Mouse (Mus musculus): ENCODE results near the gene Btg2. TPM values are rescaled to one million over a fixed set of nuclear protein-coding genes. Genes with fewer than 3 reads are reported as not detected.

Btg2 gene
- polyA plus RNA-seq, 1 experiment from 2014 or later, result 38.6 TPM

DNA sequence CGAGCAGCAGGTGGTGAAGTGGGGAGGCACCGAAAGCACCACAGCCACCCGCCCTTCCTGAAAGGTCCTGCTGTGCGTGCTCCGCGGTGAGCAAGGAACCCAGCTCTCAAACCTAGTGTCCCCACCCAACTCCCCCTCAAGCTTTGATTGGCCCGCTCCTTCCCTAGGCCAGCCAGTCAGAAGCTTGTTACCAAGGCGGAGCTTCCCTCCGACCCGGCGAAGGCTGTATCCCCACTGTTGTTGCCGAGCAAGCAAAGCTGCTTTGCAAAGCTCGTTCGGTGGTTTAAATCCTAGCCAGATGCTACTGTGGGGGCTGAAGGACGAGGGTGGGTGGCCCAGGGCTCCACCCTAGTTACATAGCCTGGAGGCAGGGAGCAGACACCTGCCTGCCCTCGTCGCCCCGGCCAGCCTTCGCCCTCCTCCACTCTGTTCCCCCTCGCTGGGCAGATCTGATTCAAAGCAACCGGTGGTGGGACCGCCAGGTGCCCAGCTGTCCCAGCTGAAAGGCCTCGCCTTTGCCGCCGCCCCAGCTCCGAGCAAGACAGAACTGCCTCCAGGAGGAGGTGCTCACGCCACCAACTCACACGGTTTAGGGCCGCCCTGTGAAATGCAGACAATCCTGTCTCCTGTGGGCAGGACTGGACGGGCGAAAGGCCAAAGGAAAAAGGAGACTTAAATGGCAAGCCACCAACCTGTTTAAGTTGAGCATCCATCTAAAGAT lies 17.9 kb downstream of the Btg2 start:
- H3K9ac ChIP-seq (ENCODE audit: low read depth, low read length), result peak overlapping the region; percentile 50
- no peaks in the 10 kb centered on the region for H3K9me3 ChIP-seq (ENCODE audit: control insufficient read depth, low read length)
- WGBS, result 5% methylated on average over 31 of the region's 31 CpGs
- ATAC-seq (replicated peaks; ENCODE audit: low FRiP score) (peak; percentile 95), DNase-seq (ENCODE audit: low spot score) (peak; percentile 82)
- peak overlapping the region; percentile 88 for H3K27ac ChIP-seq (ENCODE audit: low read depth, low read length)
- H3K36me3 ChIP-seq (ENCODE audit: control insufficient read depth, insufficient read depth, low read length), result no peaks in the 10 kb centered on the region
- peak overlapping the region; percentile 79 for H3K4me2 ChIP-seq
- H3K4me1 ChIP-seq (replicated peaks; ENCODE audit: control insufficient read depth, insufficient read depth, low read length), result peaks cover 57% of the 10 kb centered on the region
- H3K4me3 ChIP-seq (ENCODE audit: low read depth, low read length), result peak overlapping the region; percentile 42
- H3K27me3 ChIP-seq (replicated peaks; ENCODE audit: control insufficient read depth, insufficient read depth, low read length), result peaks cover 12% of the 10 kb centered on the region

DNA sequence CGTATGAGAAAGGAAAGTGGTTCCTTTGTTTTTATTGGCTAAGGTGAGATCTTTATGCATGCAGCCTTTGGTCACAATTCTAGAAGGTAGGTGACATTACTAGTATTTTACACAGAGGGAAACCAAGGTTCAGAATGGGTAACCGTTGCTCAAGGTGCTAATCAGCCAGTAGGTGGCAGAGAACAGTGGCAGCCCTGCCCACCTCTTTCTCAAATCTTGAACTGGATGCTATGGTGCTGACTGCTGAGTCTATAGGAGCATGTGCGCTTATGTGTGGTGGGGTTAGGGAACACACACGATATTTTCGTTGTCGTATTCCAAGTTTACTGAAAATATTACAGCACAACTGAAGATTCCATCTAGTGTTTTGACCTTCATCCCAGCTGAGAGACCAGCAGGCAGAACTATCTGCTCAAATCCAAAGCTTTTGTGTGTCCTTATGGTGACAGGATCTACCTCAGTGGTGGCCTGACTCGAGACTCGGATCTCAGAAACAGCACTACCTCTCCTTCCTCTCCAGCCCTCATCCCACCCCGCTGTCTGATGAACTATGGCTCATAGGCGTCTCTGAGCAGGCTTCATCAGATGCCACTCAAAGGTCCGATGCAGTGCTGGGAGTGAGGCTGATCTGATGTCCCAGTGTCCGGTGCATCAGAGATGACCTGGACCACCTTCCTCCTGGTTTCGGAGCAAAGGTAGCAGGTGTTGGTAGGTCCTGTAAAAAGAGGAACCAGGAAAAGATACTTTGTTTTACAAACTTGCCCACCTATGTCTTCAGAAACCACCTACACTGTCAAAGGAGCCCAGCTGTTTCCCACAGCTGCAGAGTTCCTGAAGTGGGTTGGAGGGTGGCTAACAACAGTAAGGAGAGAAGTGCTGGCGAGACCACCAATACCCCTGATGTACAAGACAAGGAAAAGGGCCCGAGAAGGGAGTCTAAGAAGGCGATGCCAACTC lies 18.9 kb downstream of the Btg2 start:
- H3K9me3 ChIP-seq (ENCODE audit: control insufficient read depth, low read length), result no peaks in the 10 kb centered on the region
- H3K36me3 ChIP-seq (ENCODE audit: control insufficient read depth, insufficient read depth, low read length), result no peaks in the 10 kb centered on the region
- ATAC-seq (replicated peaks; ENCODE audit: low FRiP score) (no peak), DNase-seq (ENCODE audit: low spot score) (no peak)
- H3K4me1 ChIP-seq (replicated peaks; ENCODE audit: control insufficient read depth, insufficient read depth, low read length), result peaks cover 57% of the 10 kb centered on the region
- H3K27me3 ChIP-seq (replicated peaks; ENCODE audit: control insufficient read depth, insufficient read depth, low read length), result peaks cover 12% of the 10 kb centered on the region
- peak overlapping the region; percentile 42 for H3K4me3 ChIP-seq (ENCODE audit: low read depth, low read length)
- 66% methylated on average over 16 of the region's 16 CpGs for WGBS
- peak overlapping the region; percentile 50; the same call in 1 of the 2 replicates for H3K9ac ChIP-seq (ENCODE audit: low read depth, low read length)
- H3K27ac ChIP-seq (ENCODE audit: low read depth, low read length), result peak overlapping the region; percentile 88; the same call in 1 of the 2 replicates
- peak overlapping the region; percentile 79 for H3K4me2 ChIP-seq

DNA sequence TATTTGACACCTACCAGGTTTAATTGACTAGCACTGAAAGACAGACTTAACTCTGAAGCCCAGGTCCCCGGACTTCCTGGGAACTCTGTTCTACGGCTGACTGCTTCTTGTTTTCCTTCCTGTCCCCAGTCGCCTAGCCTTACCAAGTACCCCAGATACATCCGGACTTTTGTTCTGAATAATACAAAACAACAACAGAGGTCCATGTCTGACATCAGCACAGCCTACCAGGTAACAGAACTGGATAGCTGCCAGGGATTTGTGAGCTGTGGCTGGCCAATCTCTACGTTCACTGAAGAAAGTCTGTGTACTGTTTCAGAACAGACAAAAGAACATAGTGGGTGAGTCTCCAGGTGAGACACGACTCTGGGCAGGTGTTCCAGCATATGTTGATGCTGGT lies 20.1 kb downstream of the Btg2 start:
- Histone ChIP-seq H3K27ac (ENCODE audit: low read depth, low read length) (no peak overlapping the region), H3K4me2 (no peak overlapping the region), H3K27me3 (replicated peaks; ENCODE audit: control insufficient read depth, insufficient read depth, low read length) (peaks cover 12% of the 10 kb centered on the region; the same call in 1 of the 2 replicates), H3K9ac (ENCODE audit: low read depth, low read length) (no peak overlapping the region), H3K9me3 (ENCODE audit: control insufficient read depth, low read length) (no peaks in the 10 kb centered on the region), H3K4me3 (ENCODE audit: low read depth, low read length) (no peak overlapping the region), H3K36me3 (ENCODE audit: control insufficient read depth, insufficient read depth, low read length) (no peaks in the 10 kb centered on the region), H3K4me1 (replicated peaks; ENCODE audit: control insufficient read depth, insufficient read depth, low read length) (peaks cover 51% of the 10 kb centered on the region)
- 65% methylated on average over 6 of the region's 6 CpGs for WGBS
- DNase-seq (ENCODE audit: low spot score) (no peak), ATAC-seq (replicated peaks; ENCODE audit: low FRiP score) (no peak)

DNA sequence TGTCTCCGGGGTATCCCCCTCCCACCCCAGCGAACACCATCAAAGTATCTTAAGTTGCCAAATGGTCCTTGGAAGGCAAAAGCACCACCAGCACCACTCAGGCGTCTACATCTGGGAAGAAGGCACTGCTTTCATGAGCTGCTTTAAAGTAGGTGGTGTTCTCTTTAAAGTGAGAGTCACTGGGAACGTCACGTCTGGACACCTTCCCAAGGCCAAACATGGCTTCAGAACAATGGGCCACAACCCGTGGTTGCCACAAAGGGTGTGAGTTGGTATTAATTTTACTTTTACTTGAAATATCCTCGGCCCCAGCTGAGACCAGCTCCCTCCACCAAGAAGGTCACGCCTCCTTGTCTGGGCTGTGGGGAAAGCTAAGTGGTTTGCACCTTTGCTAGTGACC lies 21.2 kb downstream of the Btg2 start:
- WGBS, result 73% methylated on average over 8 of the region's 8 CpGs
- DNase-seq (ENCODE audit: low spot score), result no peak
- ATAC-seq (replicated peaks; ENCODE audit: low FRiP score), result no peak
- peaks cover 43% of the 10 kb centered on the region for H3K4me1 ChIP-seq (replicated peaks; ENCODE audit: control insufficient read depth, insufficient read depth, low read length)
- H3K27ac ChIP-seq (ENCODE audit: low read depth, low read length), result no peak overlapping the region
- no peaks in the 10 kb centered on the region for H3K9me3 ChIP-seq (ENCODE audit: control insufficient read depth, low read length)
- no peak overlapping the region for H3K4me3 ChIP-seq (ENCODE audit: low read depth, low read length)
- H3K9ac ChIP-seq (ENCODE audit: low read depth, low read length), result no peak overlapping the region
- H3K27me3 ChIP-seq (replicated peaks; ENCODE audit: control insufficient read depth, insufficient read depth, low read length), result peaks cover 11% of the 10 kb centered on the region; the same call in 1 of the 2 replicates
- H3K4me2 ChIP-seq, result no peak overlapping the region
- no peaks in the 10 kb centered on the region for H3K36me3 ChIP-seq (ENCODE audit: control insufficient read depth, insufficient read depth, low read length)

GRCm38 (mm10) chr1:134056285-134056684 lies 22.6 kb downstream of the Btg2 start:
- no peaks in the 10 kb centered on the region for H3K9me3 ChIP-seq (ENCODE audit: control insufficient read depth, low read length)

DNA sequence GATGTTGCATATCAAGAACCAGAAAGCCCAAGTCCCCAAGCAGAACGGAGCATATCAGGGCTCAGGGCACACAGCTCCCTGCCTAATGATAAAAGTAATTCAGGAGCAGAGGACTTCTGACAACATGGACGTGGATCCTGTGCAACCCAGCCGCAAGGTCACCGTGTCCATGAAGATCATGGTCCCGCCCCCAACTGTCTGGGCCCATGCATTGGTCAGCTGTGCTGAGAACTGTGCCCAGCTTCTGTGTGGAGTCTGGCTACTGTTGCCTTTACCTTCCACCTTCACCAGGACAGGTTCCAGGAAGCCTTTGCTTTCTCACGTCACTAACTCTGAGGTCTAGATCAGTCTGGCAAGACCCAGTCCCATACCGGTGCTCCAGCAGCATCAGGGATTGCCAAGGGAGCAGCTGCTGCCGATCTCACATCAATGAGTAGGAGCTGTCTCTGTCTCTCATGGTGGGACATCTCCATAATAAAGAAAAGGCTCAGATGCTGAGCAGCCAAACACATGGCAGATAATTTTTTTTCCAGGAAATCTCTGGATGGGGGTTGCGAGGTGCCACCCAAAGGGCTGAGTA lies 23.2 kb downstream of the Btg2 start:
- ATAC-seq (replicated peaks; ENCODE audit: low FRiP score) (no peak), DNase-seq (ENCODE audit: low spot score) (no peak)
- Histone ChIP-seq H3K4me3 (ENCODE audit: low read depth, low read length) (no peak overlapping the region), H3K9ac (ENCODE audit: low read depth, low read length) (no peak overlapping the region), H3K4me2 (no peak overlapping the region), H3K36me3 (ENCODE audit: control insufficient read depth, insufficient read depth, low read length) (no peaks in the 10 kb centered on the region), H3K4me1 (replicated peaks; ENCODE audit: control insufficient read depth, insufficient read depth, low read length) (peaks cover 27% of the 10 kb centered on the region), H3K27ac (ENCODE audit: low read depth, low read length) (0 out of 2 replicates have a peak overlapping the region, but pooled peaks have one; percentile 6), H3K9me3 (ENCODE audit: control insufficient read depth, low read length) (no peaks in the 10 kb centered on the region), H3K27me3 (replicated peaks; ENCODE audit: control insufficient read depth, insufficient read depth, low read length) (peaks cover 4% of the 10 kb centered on the region; the same call in 1 of the 2 replicates)
- WGBS, result 77% methylated on average over 9 of the region's 9 CpGs

More at GRCm38 (mm10) chr1:134056285-134056684, 22.6 kb downstream of the Btg2 start:
- Histone ChIP-seq H3K27me3 (replicated peaks; ENCODE audit: control insufficient read depth, insufficient read depth, low read length) (peaks cover 4% of the 10 kb centered on the region; the same call in 1 of the 2 replicates), H3K4me3 (ENCODE audit: low read depth, low read length) (no peak overlapping the region), H3K36me3 (ENCODE audit: control insufficient read depth, insufficient read depth, low read length) (no peaks in the 10 kb centered on the region), H3K9ac (ENCODE audit: low read depth, low read length) (no peak overlapping the region), H3K4me1 (replicated peaks; ENCODE audit: control insufficient read depth, insufficient read depth, low read length) (peaks cover 30% of the 10 kb centered on the region), H3K27ac (ENCODE audit: low read depth, low read length) (no peak overlapping the region), H3K4me2 (no peak overlapping the region)
- ATAC-seq (replicated peaks; ENCODE audit: low FRiP score) (no peak), DNase-seq (ENCODE audit: low spot score) (no peak)
- WGBS, result 62% methylated on average over 4 of the region's 4 CpGs

- 63% methylated on average over 9 of the region's 9 CpGs for WGBS
- H3K27ac ChIP-seq (ENCODE audit: low read depth, low read length), result 0 out of 2 replicates have a peak overlapping the region, but pooled peaks have one; percentile 16
- H3K4me1 ChIP-seq (replicated peaks; ENCODE audit: control insufficient read depth, insufficient read depth, low read length), result peaks cover 20% of the 10 kb centered on the region
Observed at GRCm38 (mm10) chr1:134055058-134055457, 23.9 kb downstream of the Btg2 start.

GRCm38 (mm10) chr1:134053207-134053606 lies 25.7 kb downstream of the Btg2 start:
- no peak overlapping the region for H3K4me3 ChIP-seq (ENCODE audit: low read depth, low read length)
- peaks cover 18% of the 10 kb centered on the region for H3K4me1 ChIP-seq (replicated peaks; ENCODE audit: control insufficient read depth, insufficient read depth, low read length)
- H3K27ac ChIP-seq (ENCODE audit: low read depth, low read length), result no peak overlapping the region
- H3K9ac ChIP-seq (ENCODE audit: low read depth, low read length), result no peak overlapping the region
- H3K9me3 ChIP-seq (ENCODE audit: control insufficient read depth, low read length), result no peaks in the 10 kb centered on the region
- DNase-seq (ENCODE audit: low spot score) (peak; percentile 45), ATAC-seq (replicated peaks; ENCODE audit: low FRiP score) (peak; percentile 77)
- H3K27me3 ChIP-seq (replicated peaks; ENCODE audit: control insufficient read depth, insufficient read depth, low read length), result no peaks in the 10 kb centered on the region
- H3K4me2 ChIP-seq, result no peak overlapping the region
- no peaks in the 10 kb centered on the region for H3K36me3 ChIP-seq (ENCODE audit: control insufficient read depth, insufficient read depth, low read length)
- WGBS, result 6% methylated on average over 6 of the region's 6 CpGs

More at GRCm38 (mm10) chr1:134055058-134055457, 23.9 kb downstream of the Btg2 start:
- Histone ChIP-seq H3K27me3 (replicated peaks; ENCODE audit: control insufficient read depth, insufficient read depth, low read length) (no peaks in the 10 kb centered on the region), H3K36me3 (ENCODE audit: control insufficient read depth, insufficient read depth, low read length) (no peaks in the 10 kb centered on the region), H3K4me2 (peak overlapping the region; percentile 24; the same call in 1 of the 2 replicates), H3K9me3 (ENCODE audit: control insufficient read depth, low read length) (no peaks in the 10 kb centered on the region), H3K9ac (ENCODE audit: low read depth, low read length) (no peak overlapping the region), H3K4me3 (ENCODE audit: low read depth, low read length) (no peak overlapping the region)
- ATAC-seq (replicated peaks; ENCODE audit: low FRiP score) (no peak), DNase-seq (ENCODE audit: low spot score) (no peak)

Data from liver, embryonic 11.5 days (tissue).